Mouse (Mus musculus) midbrain, embryonic 11.5 days (tissue): ENCODE data around the gene Doc2g. TPM values are rescaled to one million over a fixed set of nuclear protein-coding genes. Genes with fewer than 3 reads are reported as not detected.
"Not testable (repeated sequence)": the region's sequence is repeated elsewhere in the genome, so short reads cannot be mapped to it uniquely, and the experiment has no call there.

ENCODE experiments used
- ATAC-seq: fragments of 200-750 bp; cut with Nextera tagmentation; 2 replicates; pipeline ENCODE4 v1.8.0; 2017; ENCODE audit warnings: moderate TSS enrichment, moderate library complexity; ENCODE audit not compliant: low FRiP score
- DNase-seq: peaks from one replicate; pipeline ENCODE4 v3.0.0; 2015; ENCODE audit warnings: low spot score; ENCODE audit errors: missing footprints
- H3K27ac ChIP-seq: fragments of 300-500 bp; sonication (generic); 2 replicates; pipeline ENCODE4 v1.5.1; 2014; ENCODE audit warnings: low read depth, low read length
- H3K27me3 ChIP-seq: fragments of 300-500 bp; sonication (generic); 2 replicates; pipeline ENCODE4 v1.6.1; 2014; ENCODE audit warnings: mild to moderate bottlenecking, low read length, moderate library complexity, mixed read lengths; ENCODE audit not compliant: control insufficient read depth, insufficient read depth
- H3K36me3 ChIP-seq: fragments of 300-500 bp; sonication (generic); 2 replicates; pipeline ENCODE4 v1.6.1; 2014; ENCODE audit warnings: mild to moderate bottlenecking, low read length, moderate library complexity, mixed read lengths; ENCODE audit not compliant: control insufficient read depth, insufficient read depth
- H3K4me1 ChIP-seq: fragments of 300-500 bp; sonication (generic); 2 replicates; pipeline ENCODE4 v1.6.1; 2014; ENCODE audit warnings: low read length; ENCODE audit not compliant: control insufficient read depth, insufficient read depth
- H3K4me2 ChIP-seq: fragments of 300-500 bp; sonication (generic); 2 replicates; pipeline ENCODE4 v1.6.1; 2014; ENCODE audit warnings: mild to moderate bottlenecking, moderate library complexity
- H3K4me3 ChIP-seq: fragments of 300-500 bp; sonication (generic); 2 replicates; pipeline ENCODE4 v1.5.1; 2014; ENCODE audit warnings: low read depth, low read length
- H3K9ac ChIP-seq: fragments of 300-500 bp; sonication (generic); 2 replicates; pipeline ENCODE4 v1.6.1; 2014; ENCODE audit warnings: low read length
- H3K9me3 ChIP-seq: fragments of 300-500 bp; sonication (generic); 2 replicates; pipeline ENCODE4 v1.6.1; 2016; ENCODE audit warnings: low read length; ENCODE audit not compliant: control insufficient read depth
- WGBS: fragments of 180-500 bp; shearing (Covaris S2); extraction: QIAGEN DNeasy Blood & Tissue Kit; methylation state at CpG from one replicate; pipeline ENCODE4 v1.1.7; 2014; 5-methylcytosine and 5-hydroxymethylcytosine counted together
- polyA plus RNA-seq: library from polyadenylated mRNA; unstranded; fragments of >200 nt; fragmentation: Nextera tagmentation; extraction: Ambion mirVana; gene quantifications from 2 replicates; pipeline ENCODE4 v1.2.1, GENCODE M21; 2014

The Doc2g gene
- polyA plus RNA-seq, 1 experiment from 2014 or later, result 1.5 TPM

DNA sequence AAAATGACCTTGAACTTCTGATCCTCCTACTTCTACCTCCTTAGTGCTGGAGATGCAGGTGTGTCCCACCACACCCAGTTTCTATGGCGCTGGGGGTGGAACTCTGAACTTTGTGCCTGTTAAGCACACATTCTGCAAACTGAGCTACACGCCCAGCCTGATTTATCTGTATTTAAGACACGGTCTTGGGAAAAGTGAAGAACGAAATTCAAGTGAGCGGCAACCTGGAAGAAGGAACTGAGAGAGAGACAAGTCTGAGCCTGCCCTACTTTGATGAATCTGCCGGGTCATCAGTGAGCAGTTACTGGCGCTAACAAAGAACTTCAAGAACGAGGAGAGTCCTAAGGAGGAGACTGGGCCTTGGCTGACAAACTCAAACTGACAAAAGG is 43.7 kb downstream of the Doc2g start:
- DNase-seq (peak; percentile 53), ATAC-seq (no peak)
- H3K9me3 ChIP-seq, result no peaks in the 10 kb centered on the region
- H3K27ac ChIP-seq, result no peak overlapping the region
- H3K27me3 ChIP-seq, result no peaks in the 10 kb centered on the region
- no peak overlapping the region for H3K4me2 ChIP-seq
- 86% methylated on average over 8 of the region's 8 CpGs for WGBS
- no peaks in the 10 kb centered on the region for H3K36me3 ChIP-seq
- H3K9ac ChIP-seq, result no peak overlapping the region
- no peak overlapping the region for H3K4me3 ChIP-seq
- no peaks in the 10 kb centered on the region for H3K4me1 ChIP-seq

DNA sequence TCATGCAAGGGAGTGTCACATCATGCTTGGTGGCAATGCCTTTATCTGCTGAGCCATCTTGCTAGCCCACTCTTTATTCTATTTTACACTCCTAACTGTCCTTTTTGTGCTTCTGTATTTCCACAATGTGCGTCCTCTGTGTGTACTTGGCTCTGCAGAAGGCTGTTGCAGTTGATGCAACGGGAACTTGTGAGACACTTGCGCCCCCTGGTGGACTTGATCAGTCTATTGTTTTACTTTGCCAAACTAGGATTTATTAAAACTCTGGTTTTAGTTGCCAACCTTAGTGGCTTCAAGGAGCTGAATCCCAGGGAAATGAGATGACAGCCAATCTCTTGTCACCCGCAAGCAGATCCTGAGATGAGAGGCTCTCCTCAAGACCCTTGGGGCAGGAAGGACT is 44.7 kb downstream of the Doc2g start:
- DNase-seq, result peak; percentile 96

DNA sequence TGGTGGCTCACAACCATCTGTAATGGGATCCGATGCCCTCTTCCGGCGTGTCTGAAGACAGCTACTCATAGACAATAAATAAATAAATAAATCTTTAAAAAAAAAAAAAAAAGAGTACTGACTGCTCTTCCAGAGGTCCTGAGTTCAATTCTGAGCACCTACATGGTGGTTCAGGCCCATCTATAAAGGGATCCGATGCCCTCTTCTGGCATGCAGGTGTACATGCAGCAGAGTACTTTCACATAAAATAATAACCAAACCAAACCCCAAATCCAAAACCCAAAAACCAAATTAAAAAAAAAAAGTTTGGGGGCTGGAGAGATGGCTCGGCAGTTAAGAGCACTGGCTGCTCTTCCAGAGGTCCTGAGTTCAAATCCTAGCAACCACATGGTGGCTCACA is 46.0 kb downstream of the Doc2g start:
- H3K27ac ChIP-seq, ATAC-seq, H3K4me1 ChIP-seq, H3K9me3 ChIP-seq, H3K9ac ChIP-seq, H3K4me2 ChIP-seq, H3K4me3 ChIP-seq, H3K27me3 ChIP-seq, H3K36me3 ChIP-seq: not testable (repeated sequence)
- peak; percentile 10 for DNase-seq
- WGBS, result 85% methylated on average over 5 of the region's 5 CpGs

More for the DNA sequence above, 44.7 kb downstream of the Doc2g start:
- no peak overlapping the region for H3K4me2 ChIP-seq
- ATAC-seq, result no peak
- no peaks in the 10 kb centered on the region for H3K27me3 ChIP-seq
- no peaks in the 10 kb centered on the region for H3K4me1 ChIP-seq
- H3K9ac ChIP-seq, result no peak overlapping the region
- 17% methylated on average over 4 of the region's 4 CpGs for WGBS
- no peak overlapping the region for H3K4me3 ChIP-seq
- no peaks in the 10 kb centered on the region for H3K9me3 ChIP-seq
- H3K27ac ChIP-seq, result no peak overlapping the region
- H3K36me3 ChIP-seq, result no peaks in the 10 kb centered on the region

DNA sequence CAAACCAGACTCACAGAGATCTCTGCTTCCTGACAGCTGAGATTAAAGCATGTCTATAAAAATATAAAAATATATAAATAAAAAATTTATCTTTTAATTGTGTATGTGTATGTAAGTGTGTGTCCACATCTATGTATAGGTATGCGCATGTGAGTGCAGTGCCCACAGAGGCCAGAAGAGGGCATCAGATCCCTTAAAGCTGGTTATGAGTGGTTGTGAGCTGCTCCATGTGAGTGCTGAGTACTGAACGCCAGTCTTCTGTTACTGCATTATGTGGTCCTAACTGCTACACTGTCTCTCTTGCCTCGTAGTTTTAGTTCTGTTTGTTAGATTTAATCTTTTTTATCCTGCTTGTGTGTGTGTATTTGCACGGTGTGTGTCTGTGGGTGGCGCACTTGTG is 47.9 kb downstream of the Doc2g start:
- WGBS, result 90% methylated on average over 5 of the region's 5 CpGs
- Histone ChIP-seq H3K9me3 (no peaks in the 10 kb centered on the region), H3K9ac (no peak overlapping the region)

DNA sequence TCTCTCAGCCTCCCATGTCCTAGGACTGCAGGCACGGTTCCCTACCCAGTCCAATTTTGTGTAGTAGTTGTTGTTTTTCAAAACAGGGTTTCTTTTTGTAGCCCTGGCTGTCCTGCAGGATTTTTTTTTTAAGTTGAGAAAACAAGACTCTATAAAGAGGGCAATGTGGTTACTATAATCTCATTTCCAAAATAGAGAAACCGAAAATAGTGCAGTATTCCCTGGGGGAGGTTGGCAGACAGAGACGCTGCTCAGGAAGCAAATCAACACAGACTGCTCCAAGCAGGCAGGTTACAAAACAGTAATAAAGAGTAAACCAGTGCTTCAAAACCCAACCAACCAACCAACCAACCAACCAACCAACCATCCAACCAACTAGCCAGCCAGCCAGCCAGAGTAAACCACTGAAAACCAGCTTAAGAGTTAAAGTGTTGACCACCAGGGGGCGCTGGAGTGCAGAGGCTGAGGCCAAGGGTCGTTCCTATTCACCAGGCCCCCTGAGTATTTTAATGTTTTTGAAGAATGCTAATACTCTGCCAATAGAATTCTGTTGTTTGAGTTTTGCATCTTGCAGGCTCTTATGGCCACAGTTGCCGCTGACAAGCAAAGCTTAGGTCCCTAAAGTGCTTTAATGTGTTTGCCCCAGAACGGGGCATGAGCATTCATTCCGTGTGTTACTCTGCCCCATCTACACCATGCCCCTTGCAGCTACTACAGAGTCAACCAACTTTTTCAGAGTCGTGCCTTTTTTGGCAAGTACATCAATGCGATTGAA is 48.8 kb downstream of the Doc2g start:
- Histone ChIP-seq H3K4me2 (no peak overlapping the region), H3K9ac (no peak overlapping the region), H3K4me1 (no peaks in the 10 kb centered on the region), H3K27ac (no peak overlapping the region), H3K4me3 (no peak overlapping the region), H3K36me3 (no peaks in the 10 kb centered on the region), H3K27me3 (no peaks in the 10 kb centered on the region), H3K9me3 (no peaks in the 10 kb centered on the region)
- no peak for ATAC-seq
- 56% methylated on average over 10 of the region's 10 CpGs for WGBS
- DNase-seq, result peak; percentile 96

More for the DNA sequence above, 47.9 kb downstream of the Doc2g start:
- Histone ChIP-seq H3K27me3 (no peaks in the 10 kb centered on the region), H3K4me2 (no peak overlapping the region), H3K27ac (no peak overlapping the region), H3K4me1 (no peaks in the 10 kb centered on the region), H3K4me3 (no peak overlapping the region), H3K36me3 (no peaks in the 10 kb centered on the region)
- peak; percentile 41 for DNase-seq
- ATAC-seq, result no peak

DNA sequence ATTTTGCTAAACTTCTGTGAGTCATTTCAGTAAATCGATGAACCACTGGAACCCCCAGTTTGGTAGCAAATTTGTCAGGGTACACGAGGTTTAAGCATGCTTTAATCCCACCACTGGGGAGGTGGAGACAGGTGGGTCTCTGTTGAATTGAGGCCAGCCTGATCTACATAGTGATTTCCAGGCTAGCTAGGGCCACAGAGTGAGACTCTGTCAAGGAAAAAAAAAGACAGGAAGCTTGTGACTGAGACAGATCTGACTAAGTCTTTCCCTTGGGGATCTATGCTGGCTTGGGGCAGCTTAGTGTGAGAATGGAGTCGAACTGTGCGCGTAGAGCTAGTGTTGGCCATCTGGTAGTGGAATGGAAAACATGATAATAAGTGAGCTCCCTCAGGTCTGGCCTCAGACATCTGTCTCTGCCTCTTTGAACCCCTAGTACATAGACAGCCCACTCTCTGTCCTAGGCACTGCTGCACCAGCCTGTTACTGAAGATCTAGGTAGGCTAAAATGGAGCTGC is 49.5 kb downstream of the Doc2g start:
- ATAC-seq (no peak), DNase-seq (peak; percentile 64)
- Histone ChIP-seq H3K9me3 (no peaks in the 10 kb centered on the region), H3K4me2 (no peak overlapping the region), H3K27me3 (no peaks in the 10 kb centered on the region), H3K9ac (no peak overlapping the region), H3K36me3 (no peaks in the 10 kb centered on the region), H3K4me3 (no peak overlapping the region), H3K4me1 (no peaks in the 10 kb centered on the region), H3K27ac (no peak overlapping the region)
- 79% methylated on average over 5 of the region's 5 CpGs for WGBS

DNA sequence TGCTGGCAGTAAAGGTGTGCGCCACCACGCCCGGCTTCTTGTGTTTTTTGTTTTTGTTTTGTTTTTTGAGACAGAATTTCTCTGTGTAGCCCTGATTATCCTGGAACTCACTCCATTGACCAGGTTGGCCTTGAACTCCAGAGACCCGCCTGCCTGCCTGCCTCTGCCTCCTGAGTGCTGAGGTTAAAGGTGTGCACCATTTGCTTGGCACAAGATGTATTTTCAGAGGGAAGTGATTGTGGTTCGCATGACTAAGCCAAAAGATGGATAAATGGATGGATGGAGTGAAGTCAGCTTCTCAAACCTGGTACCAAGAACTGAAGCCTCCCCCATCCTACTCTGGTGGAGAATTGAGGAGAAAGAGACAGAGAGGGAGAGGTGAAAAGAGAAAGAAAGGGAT is 51.5 kb downstream of the Doc2g start:
- no peaks in the 10 kb centered on the region for H3K36me3 ChIP-seq
- H3K9ac ChIP-seq, result no peak overlapping the region
- H3K9me3 ChIP-seq, result no peaks in the 10 kb centered on the region
- no peak overlapping the region for H3K4me3 ChIP-seq
- WGBS, result 91% methylated on average over 5 of the region's 5 CpGs
- no peak for ATAC-seq
- no peak overlapping the region for H3K27ac ChIP-seq
- H3K4me1 ChIP-seq, result no peaks in the 10 kb centered on the region
- no peak overlapping the region for H3K4me2 ChIP-seq
- peak; percentile 26 for DNase-seq
- H3K27me3 ChIP-seq, result no peaks in the 10 kb centered on the region

DNA sequence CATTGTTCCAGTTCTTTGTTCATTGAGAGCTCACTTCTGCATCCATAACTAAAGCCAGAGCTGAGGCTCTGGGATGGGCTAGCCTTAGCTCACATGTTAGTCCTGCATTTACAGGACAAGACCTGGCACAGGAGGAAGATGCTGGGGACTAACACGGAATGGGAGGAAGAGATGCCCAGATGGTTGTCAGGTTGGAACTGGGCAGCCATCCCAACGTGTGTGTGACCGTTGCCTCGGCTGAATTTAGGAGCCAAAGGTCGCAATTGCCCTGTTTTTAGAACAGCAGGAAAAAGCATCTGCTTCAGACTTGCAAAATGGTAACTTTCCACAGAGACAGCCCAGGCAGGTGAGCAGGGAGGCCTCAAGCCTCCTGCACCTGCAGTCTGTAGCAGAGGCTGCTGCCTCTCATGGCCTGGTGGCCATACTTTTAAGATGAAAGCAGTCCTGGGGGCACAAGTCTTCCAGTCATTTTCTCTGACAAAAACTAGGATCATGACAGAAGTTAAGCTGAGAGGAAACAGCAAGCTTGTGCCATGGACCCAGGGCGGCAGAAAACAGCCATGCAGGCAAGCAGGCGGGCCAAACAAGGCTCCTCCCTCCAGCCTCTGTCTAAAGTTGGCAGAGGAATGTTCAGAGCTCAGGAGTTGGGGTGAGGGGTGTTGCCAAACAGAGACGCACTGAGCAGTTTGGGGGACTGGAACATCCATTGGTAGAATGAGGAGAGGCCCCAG is 52.3 kb downstream of the Doc2g start:
- Histone ChIP-seq H3K27ac (no peak overlapping the region), H3K4me3 (no peak overlapping the region), H3K36me3 (no peaks in the 10 kb centered on the region), H3K27me3 (no peaks in the 10 kb centered on the region), H3K4me2 (no peak overlapping the region), H3K4me1 (no peaks in the 10 kb centered on the region), H3K9me3 (no peaks in the 10 kb centered on the region), H3K9ac (no peak overlapping the region)
- DNase-seq, result peak; percentile 49
- WGBS, result 72% methylated on average over 8 of the region's 8 CpGs
- no peak for ATAC-seq
